Mouse (Mus musculus) lung, postnatal 14 days (tissue): ENCODE data around the gene Sass6.
A peak's percentile ranks its signal among the peaks of the same experiment; 100 is the strongest.
"Not testable (repeated sequence)": the region's sequence is repeated elsewhere in the genome, so short reads cannot be mapped to it uniquely, and the experiment has no call there.

Experiments
- DNase-seq: peaks from one replicate; pipeline ENCODE4 v3.0.0; 2021

Sass6 gene

GRCm38 (mm10) chr3:116634091-116634490 lies 39.3 kb downstream of the Sass6 start:
- DNase-seq: no peak

- no peak for DNase-seq
Measured at GRCm38 (mm10) chr3:116634853-116635252, 40.1 kb downstream of the Sass6 start.

- DNase-seq: no peak
Measured at GRCm38 (mm10) chr3:116635799-116636198, 41.0 kb downstream of the Sass6 start.

- no peak for DNase-seq
Measured at GRCm38 (mm10) chr3:116637693-116638476, 43.1 kb downstream of the Sass6 start.

GRCm38 (mm10) chr3:116638572-116638971 lies 43.8 kb downstream of the Sass6 start:
- DNase-seq: no peak

GRCm38 (mm10) chr3:116640024-116640423 lies 45.2 kb downstream of the Sass6 start:
- DNase-seq: no peak

- no peak for DNase-seq
Measured at GRCm38 (mm10) chr3:116641811-116642371, 47.1 kb downstream of the Sass6 start.

- DNase-seq: no peak
Measured at GRCm38 (mm10) chr3:116642373-116642772, 47.6 kb downstream of the Sass6 start.

- no peak for DNase-seq
Measured at GRCm38 (mm10) chr3:116646387-116646786, 51.6 kb downstream of the Sass6 start.

- no peak for DNase-seq
Measured at GRCm38 (mm10) chr3:116648805-116649204, 54.0 kb downstream of the Sass6 start.

- DNase-seq: no peak
Measured at GRCm38 (mm10) chr3:116650698-116651097, 55.9 kb downstream of the Sass6 start.

- DNase-seq: no peak
Measured at GRCm38 (mm10) chr3:116652033-116652446, 57.3 kb downstream of the Sass6 start.

- DNase-seq: no peak
Measured at GRCm38 (mm10) chr3:116653278-116653945, 58.6 kb downstream of the Sass6 start.

GRCm38 (mm10) chr3:116654051-116654450 lies 59.3 kb downstream of the Sass6 start:
- DNase-seq: not testable (repeated sequence)

GRCm38 (mm10) chr3:116656184-116656965 lies 61.6 kb downstream of the Sass6 start:
- DNase-seq: no peak

- no peak for DNase-seq
Measured at GRCm38 (mm10) chr3:116658928-116659565, 64.3 kb downstream of the Sass6 start.

- no peak for DNase-seq
Measured at GRCm38 (mm10) chr3:116659856-116660430, 65.2 kb downstream of the Sass6 start.

- no peak for DNase-seq
Measured at GRCm38 (mm10) chr3:116661288-116661869, 66.6 kb downstream of the Sass6 start.

GRCm38 (mm10) chr3:116661870-116662414 lies 67.2 kb downstream of the Sass6 start:
- no peak for DNase-seq

- peak; percentile 100 for DNase-seq
Measured at GRCm38 (mm10) chr3:116662463-116662863, 67.7 kb downstream of the Sass6 start, which contains the start of gene Mfsd14a. Gene Mfsd14a, minus strand, starts transcription at chr3:116662677.

- not testable (repeated sequence) for DNase-seq
Measured at GRCm38 (mm10) chr3:116664281-116664680, 69.5 kb downstream of the Sass6 start.
